Mouse (Mus musculus): ENCODE measurements at regions not wholly inside any gene's neighbourhood (a gene's known extent, or its start where the extent isn't known, plus 50 kb on each side); places are given as distances from the start of the nearest gene placed in this dataset.

DNA sequence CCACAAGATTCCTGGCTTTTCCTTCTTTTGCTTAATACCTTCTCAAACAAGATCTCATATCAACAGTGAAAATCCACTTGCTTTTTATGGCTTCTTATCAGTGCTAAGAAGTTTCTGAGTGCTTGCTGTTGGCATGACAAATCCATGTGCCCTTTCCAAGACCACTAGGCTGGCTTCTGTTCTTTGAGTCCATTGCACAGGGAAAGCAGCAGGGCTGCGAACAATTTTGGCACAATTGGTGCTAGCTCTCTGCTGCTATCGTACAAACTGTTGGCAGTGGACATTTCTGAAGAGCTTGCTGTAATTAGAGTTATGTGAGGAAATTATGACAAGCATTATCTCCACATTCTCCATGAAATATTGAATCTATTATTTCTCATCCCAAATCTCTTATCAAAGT is 383.5 kb downstream of the G6pd2 start:
- WGBS, result 72% methylated on average over 2 of the region's 2 CpGs
- Histone ChIP-seq H3K36me3 (no peaks in the 10 kb centered on the region), H3K27ac (no peak overlapping the region), H3K27me3 (replicated peaks) (no peaks in the 10 kb centered on the region), H3K4me2 (replicated peaks) (no peak overlapping the region), H3K4me1 (replicated peaks) (no peaks in the 10 kb centered on the region), H3K9ac (no peak overlapping the region), H3K9me3 (no peaks in the 10 kb centered on the region), H3K4me3 (replicated peaks) (no peak overlapping the region)
- no peak for ATAC-seq

- 60% methylated on average over 2 of the region's 2 CpGs for WGBS
- no peak for ATAC-seq
Measured at GRCm38 (mm10) chr5:62205384-62205783, 396.8 kb downstream of the G6pd2 start.

More at GRCm38 (mm10) chr5:62205384-62205783, 396.8 kb downstream of the G6pd2 start:
- no peaks in the 10 kb centered on the region for H3K9me3 ChIP-seq
- H3K4me1 ChIP-seq (replicated peaks), result no peaks in the 10 kb centered on the region
- H3K9ac ChIP-seq, result no peak overlapping the region
- no peaks in the 10 kb centered on the region for H3K27me3 ChIP-seq (replicated peaks)
- no peak overlapping the region for H3K4me3 ChIP-seq (replicated peaks)
- H3K27ac ChIP-seq, result no peak overlapping the region
- H3K36me3 ChIP-seq, result no peaks in the 10 kb centered on the region
- no peak overlapping the region for H3K4me2 ChIP-seq (replicated peaks)

Measured in intestine, embryonic 15.5 days (tissue).